Mouse (Mus musculus) small intestine, adult 2 months (tissue): ENCODE data around the gene Il1r1.

Source experiments
- CTCF ChIP-seq: fragments of 200-500 bp; IDR thresholded peaks from 2 replicates; pipeline ENCODE4 v1.5.1; 2012; ENCODE audit warnings: low read depth, mild to moderate bottlenecking, control low read depth, inconsistent platforms, low read length, moderate library complexity, mixed read lengths; ENCODE audit not compliant: insufficient replicate concordance, insufficient read length; ENCODE audit errors: extremely low read depth
- POLR2A ChIP-seq: fragments of 200-500 bp; IDR thresholded peaks from 2 replicates; pipeline ENCODE4 v1.6.1; 2012; ENCODE audit warnings: low read depth, mild to moderate bottlenecking, control low read depth, inconsistent platforms, low read length, moderate library complexity

- TF ChIP-seq CTCF = no peak
- no peak for TF ChIP-seq POLR2A
Measured at GRCm38 (mm10) chr1:40266431-40267260, 41.8 kb downstream of the Il1r1 start.
